Mouse (Mus musculus) liver, embryonic 13.5 days (tissue): ENCODE measurements around the gene Ethe1. TPM values are rescaled to one million over a fixed set of nuclear protein-coding genes. Genes with fewer than 3 reads are reported as not detected.

Experiments
- ATAC-seq: fragments of 200-750 bp; cut with Nextera tagmentation; 2 replicates; pipeline ENCODE4 v1.8.0; 2017; ENCODE audit warnings: low read depth, mild to moderate bottlenecking, moderate number of reproducible peaks, moderate library complexity
- DNase-seq: peaks from one replicate; pipeline ENCODE4 v3.0.0; 2022
- H3K27ac ChIP-seq: fragments of 300-500 bp; sonication (generic); 2 replicates; pipeline ENCODE4 v1.5.1; 2015; ENCODE audit warnings: moderate library complexity, mild to moderate bottlenecking, inconsistent platforms
- H3K27me3 ChIP-seq: fragments of 300-500 bp; sonication (generic); 2 replicates; pipeline ENCODE4 v1.6.1; 2015; ENCODE audit warnings: mild to moderate bottlenecking, inconsistent platforms
- H3K36me3 ChIP-seq: fragments of 300-500 bp; sonication (generic); 2 replicates; pipeline ENCODE4 v1.6.1; 2015; ENCODE audit warnings: mild to moderate bottlenecking, inconsistent platforms
- H3K4me1 ChIP-seq: fragments of 300-500 bp; sonication (generic); replicated peaks from 2 replicates; pipeline ENCODE4 v1.6.1; 2015; ENCODE audit warnings: inconsistent platforms
- H3K4me2 ChIP-seq: fragments of 300-500 bp; sonication (generic); 2 replicates; pipeline ENCODE4 v1.6.1; 2015; ENCODE audit warnings: inconsistent platforms, mild to moderate bottlenecking, moderate library complexity
- H3K4me3 ChIP-seq: fragments of 300-500 bp; sonication (generic); replicated peaks from 2 replicates; pipeline ENCODE4 v1.5.1; 2015; ENCODE audit warnings: mild to moderate bottlenecking, inconsistent platforms
- H3K9ac ChIP-seq: fragments of 300-500 bp; sonication (generic); 2 replicates; pipeline ENCODE4 v1.6.1; 2015; ENCODE audit warnings: mild to moderate bottlenecking, inconsistent platforms
- H3K9me3 ChIP-seq: fragments of 300-500 bp; sonication (generic); replicated peaks from 2 replicates; pipeline ENCODE4 v1.6.1; 2016; ENCODE audit warnings: inconsistent platforms
- WGBS: fragments of 180-500 bp; shearing (Covaris S2); methylation state at CpG from one replicate; pipeline ENCODE4 v1.1.7; 2015; ENCODE audit not compliant: insufficient replicate concordance; 5-methylcytosine and 5-hydroxymethylcytosine counted together
- polyA plus RNA-seq: library from polyadenylated mRNA; unstranded; fragments of >200 nt; fragmentation: Nextera tagmentation; extraction: Ambion mirVana; gene quantifications from 2 replicates; pipeline ENCODE4 v1.2.1, GENCODE M21; 2015

The Ethe1 gene
- polyA plus RNA-seq, 1 experiment from 2014 or later, result 21.5 TPM

DNA sequence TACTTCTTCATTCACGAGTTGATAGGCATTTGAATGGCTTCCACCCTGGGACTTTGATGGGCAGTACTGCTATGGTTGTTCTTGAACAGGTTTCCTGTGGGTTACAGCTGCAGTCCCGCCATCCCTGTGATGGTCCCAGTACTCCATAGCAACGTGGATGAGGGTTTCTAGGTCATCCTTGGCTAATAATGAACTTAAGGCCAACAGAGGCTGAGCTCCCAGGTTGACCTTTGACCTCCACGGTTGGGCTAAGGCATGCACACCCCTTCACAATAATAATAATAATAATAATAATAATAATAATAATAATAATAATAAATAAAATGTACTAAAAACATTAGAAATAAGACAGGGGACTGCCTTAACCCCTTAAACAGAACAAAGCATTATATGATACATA is 10.8 kb downstream of the Ethe1 start:
- Histone ChIP-seq H3K4me3 (no peak overlapping the region), H3K4me1 (peaks cover 41% of the 10 kb centered on the region), H3K27me3 (peaks cover 10% of the 10 kb centered on the region; the same call in 1 of the 2 replicates), H3K36me3 (no peaks in the 10 kb centered on the region), H3K4me2 (no peak overlapping the region), H3K9ac (no peak overlapping the region), H3K27ac (no peak overlapping the region), H3K9me3 (no peaks in the 10 kb centered on the region)
- no peak for ATAC-seq
- 49% methylated on average over 4 of the region's 4 CpGs for WGBS
- no peak for DNase-seq

- no peak for DNase-seq
- Histone ChIP-seq H3K36me3 (no peaks in the 10 kb centered on the region), H3K9me3 (no peaks in the 10 kb centered on the region), H3K4me3 (no peak overlapping the region), H3K4me2 (no peak overlapping the region), H3K9ac (no peak overlapping the region), H3K4me1 (peaks cover 29% of the 10 kb centered on the region), H3K27me3 (peaks cover 9% of the 10 kb centered on the region; the same call in 1 of the 2 replicates), H3K27ac (no peak overlapping the region; the same call in 1 of the 2 replicates)
- no peak for ATAC-seq
- 71% methylated on average over 15 of the region's 15 CpGs for WGBS
Observed at GRCm38 (mm10) chr7:24599211-24600067, 12.1 kb downstream of the Ethe1 start.

DNA sequence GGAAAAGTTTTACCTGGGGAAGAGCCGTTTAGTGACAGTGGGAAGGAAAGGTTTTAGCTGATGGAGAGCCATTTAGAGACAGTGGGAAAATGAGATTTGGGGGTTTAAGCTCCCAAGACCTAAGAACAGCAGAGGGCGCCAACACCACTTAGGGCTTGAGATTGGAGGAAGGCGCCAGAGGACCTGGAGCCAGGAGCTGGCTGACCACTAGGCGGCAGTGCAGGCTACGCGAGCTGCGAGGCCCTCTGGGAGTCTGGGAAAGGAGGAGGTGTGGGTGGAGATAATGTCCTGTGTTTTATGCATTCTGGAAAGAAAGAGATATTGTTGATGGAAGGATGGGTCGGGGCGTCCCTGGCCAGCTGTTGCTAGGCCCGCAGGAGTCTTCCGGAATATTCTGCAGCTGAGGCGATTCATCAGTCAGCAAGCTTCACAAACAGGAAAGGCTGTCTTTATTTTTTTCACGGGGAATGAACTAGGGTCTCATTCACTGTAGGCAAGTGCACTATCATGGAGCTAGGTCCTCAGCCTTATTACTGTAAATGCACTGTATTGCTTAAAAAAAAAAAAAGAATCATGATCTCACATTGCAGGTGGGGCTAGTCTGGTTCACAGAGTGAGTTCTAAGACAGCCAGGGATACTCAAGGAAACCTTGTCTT is 13.7 kb downstream of the Ethe1 start:
- DNase-seq (peak; percentile 84), ATAC-seq (peak; percentile 86)
- 5% methylated on average over 13 of the region's 13 CpGs for WGBS
- peak overlapping the region; percentile 41 for H3K4me2 ChIP-seq
- no peaks in the 10 kb centered on the region for H3K36me3 ChIP-seq
- no peaks in the 10 kb centered on the region for H3K9me3 ChIP-seq
- H3K9ac ChIP-seq, result no peak overlapping the region
- H3K4me1 ChIP-seq, result peaks cover 12% of the 10 kb centered on the region
- H3K27ac ChIP-seq, result no peak overlapping the region
- H3K27me3 ChIP-seq, result no peaks in the 10 kb centered on the region
- H3K4me3 ChIP-seq, result no peak overlapping the region

GRCm38 (mm10) chr7:24605561-24605960 is 18.2 kb downstream of the Ethe1 start:
- DNase-seq, result no peak
- peaks cover 6% of the 10 kb centered on the region for H3K27me3 ChIP-seq
- WGBS, result 75% methylated on average over 7 of the region's 7 CpGs
- H3K9me3 ChIP-seq, result no peaks in the 10 kb centered on the region
- no peak overlapping the region for H3K9ac ChIP-seq
- H3K4me3 ChIP-seq, result no peak overlapping the region
- ATAC-seq, result no peak
- no peaks in the 10 kb centered on the region for H3K36me3 ChIP-seq
- peaks cover 26% of the 10 kb centered on the region for H3K4me1 ChIP-seq
- H3K4me2 ChIP-seq, result no peak overlapping the region
- no peak overlapping the region for H3K27ac ChIP-seq

DNA sequence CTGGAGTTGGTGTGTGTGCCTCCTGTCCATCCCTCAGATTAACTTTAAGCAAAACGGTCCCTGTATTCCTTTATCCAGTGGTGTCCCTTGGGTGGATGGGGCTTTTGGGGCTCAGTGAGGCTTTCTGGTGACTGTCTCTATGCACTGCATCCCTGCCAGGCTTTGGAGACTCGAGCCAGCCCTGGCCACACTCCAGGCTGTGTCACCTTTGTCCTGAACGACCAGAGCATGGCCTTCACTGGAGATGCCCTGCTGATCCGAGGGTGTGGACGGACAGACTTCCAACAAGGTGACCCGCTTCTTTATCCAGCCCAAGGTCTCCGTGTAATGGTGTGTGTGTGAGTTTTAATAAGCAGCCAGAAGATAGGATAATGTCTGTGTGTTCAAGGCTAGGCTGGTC is 18.7 kb downstream of the Ethe1 start:
- 66% methylated on average over 7 of the region's 7 CpGs for WGBS
- DNase-seq (no peak), ATAC-seq (no peak)
- Histone ChIP-seq H3K36me3 (no peaks in the 10 kb centered on the region), H3K4me2 (no peak overlapping the region), H3K27ac (no peak overlapping the region), H3K4me3 (no peak overlapping the region), H3K27me3 (peaks cover 6% of the 10 kb centered on the region), H3K4me1 (peaks cover 30% of the 10 kb centered on the region), H3K9ac (no peak overlapping the region), H3K9me3 (no peaks in the 10 kb centered on the region)

DNA sequence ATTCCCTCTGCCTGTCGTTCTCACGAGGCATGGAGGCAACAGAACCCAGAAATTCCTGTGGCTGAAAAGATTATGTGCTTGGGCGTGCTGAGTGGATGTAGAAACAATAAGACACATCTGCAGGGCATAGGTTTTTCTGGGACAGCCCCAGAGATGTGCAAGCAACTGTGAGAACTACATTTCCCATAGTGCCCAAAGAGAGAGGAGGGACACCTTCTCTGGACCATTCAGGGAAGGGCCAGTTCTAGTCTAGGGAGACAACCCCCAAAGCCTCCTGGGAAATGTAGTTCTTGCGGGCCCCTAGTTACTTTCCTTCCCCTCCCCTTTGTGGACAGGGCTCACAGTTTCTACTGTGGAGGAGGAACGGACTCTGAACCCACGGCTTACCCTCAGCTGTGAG is 20.7 kb downstream of the Ethe1 start:
- Histone ChIP-seq H3K9me3 (no peaks in the 10 kb centered on the region), H3K4me2 (no peak overlapping the region), H3K4me3 (no peak overlapping the region), H3K27ac (no peak overlapping the region), H3K9ac (no peak overlapping the region), H3K36me3 (no peaks in the 10 kb centered on the region), H3K4me1 (peaks cover 39% of the 10 kb centered on the region), H3K27me3 (peaks cover 18% of the 10 kb centered on the region)
- ATAC-seq (peak; percentile 73), DNase-seq (peak; percentile 46)
- WGBS, result 27% methylated on average over 6 of the region's 6 CpGs

GRCm38 (mm10) chr7:24608561-24608960 is 21.2 kb downstream of the Ethe1 start:
- H3K4me3 ChIP-seq, result no peak overlapping the region
- no peaks in the 10 kb centered on the region for H3K36me3 ChIP-seq
- H3K27ac ChIP-seq, result no peak overlapping the region
- no peak overlapping the region for H3K9ac ChIP-seq
- H3K4me1 ChIP-seq, result peaks cover 39% of the 10 kb centered on the region
- WGBS, result 37% methylated on average over 8 of the region's 8 CpGs
- H3K4me2 ChIP-seq, result no peak overlapping the region
- no peak for ATAC-seq
- no peaks in the 10 kb centered on the region for H3K9me3 ChIP-seq
- H3K27me3 ChIP-seq, result peaks cover 24% of the 10 kb centered on the region
- no peak for DNase-seq

GRCm38 (mm10) chr7:24610144-24610878 is 23.0 kb downstream of the Ethe1 start, which contains the start of gene Phldb3:
Gene Phldb3, plus strand, starts transcription at chr7:24610763.
- DNase-seq, result peak; percentile 28
- 3% methylated on average over 26 of the region's 27 CpGs for WGBS
- H3K27ac ChIP-seq, result peak within 1 kb of the TSS; percentile 27; the same call in 1 of the 2 replicates

DNA sequence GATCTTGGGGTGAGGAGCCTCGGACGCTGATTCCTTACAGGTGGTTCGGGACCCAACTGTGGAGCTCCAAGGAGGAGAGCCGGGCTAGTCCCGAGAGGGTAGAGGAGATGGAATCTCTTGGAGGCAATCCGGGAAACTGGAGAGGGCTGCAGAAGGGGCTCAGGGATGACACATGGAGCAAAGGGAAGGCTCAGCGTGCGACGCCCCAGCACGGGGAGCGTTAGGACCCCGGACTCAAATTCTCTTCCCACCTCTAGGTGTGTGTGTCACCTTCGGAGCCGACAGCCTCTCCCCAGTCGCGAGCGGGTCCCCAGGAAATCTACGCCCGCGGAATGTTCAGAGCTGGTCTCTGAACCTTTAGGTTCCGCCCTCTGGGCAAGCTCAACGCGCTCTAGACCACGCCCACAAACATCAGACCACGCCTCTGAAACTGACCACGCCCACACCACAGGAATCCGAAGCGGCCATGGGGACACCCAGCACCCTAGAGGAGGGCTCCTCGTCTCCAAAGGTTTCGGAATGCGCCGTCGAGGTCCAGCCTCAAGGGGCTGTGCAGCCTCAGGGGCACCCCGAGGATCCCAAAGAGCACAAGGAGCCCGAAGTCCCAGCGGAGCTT is 23.6 kb downstream of the Ethe1 start:
- under 1% methylated on average over 36 of the region's 36 CpGs for WGBS
- DNase-seq, result peak; percentile 91

More at GRCm38 (mm10) chr7:24610144-24610878, 23.0 kb downstream of the Ethe1 start, which contains the start of gene Phldb3:
- Histone ChIP-seq H3K4me2 (peak within 1 kb of the TSS; percentile 97), H3K27me3 (peaks cover 24% of the 10 kb centered on the region), H3K4me1 (peaks cover 39% of the 10 kb centered on the region), H3K9me3 (no peaks in the 10 kb centered on the region), H3K4me3 (peak within 1 kb of the TSS; percentile 65), H3K9ac (peak within 1 kb of the TSS; percentile 70), H3K36me3 (no peaks in the 10 kb centered on the region)
- peak; percentile 40 for ATAC-seq

GRCm38 (mm10) chr7:24611709-24612108 is 24.4 kb downstream of the Ethe1 start:
- Histone ChIP-seq H3K4me2 (peak overlapping the region; percentile 97), H3K36me3 (no peaks in the 10 kb centered on the region), H3K9me3 (no peaks in the 10 kb centered on the region), H3K4me1 (peaks cover 42% of the 10 kb centered on the region), H3K27ac (no peak overlapping the region), H3K27me3 (peaks cover 24% of the 10 kb centered on the region), H3K4me3 (peak overlapping the region; percentile 65), H3K9ac (peak overlapping the region; percentile 66)
- no peak for DNase-seq
- WGBS, result 7% methylated on average over 7 of the region's 7 CpGs
- no peak for ATAC-seq

More for the DNA sequence above, 23.6 kb downstream of the Ethe1 start:
- peak; percentile 84 for ATAC-seq
- peak overlapping the region; percentile 27; the same call in 1 of the 2 replicates for H3K27ac ChIP-seq
- H3K4me2 ChIP-seq, result peak overlapping the region; percentile 97
- peak overlapping the region; percentile 70 for H3K9ac ChIP-seq
- H3K9me3 ChIP-seq, result no peaks in the 10 kb centered on the region
- H3K4me1 ChIP-seq, result peaks cover 39% of the 10 kb centered on the region
- no peaks in the 10 kb centered on the region for H3K36me3 ChIP-seq
- H3K27me3 ChIP-seq, result peaks cover 24% of the 10 kb centered on the region
- H3K4me3 ChIP-seq, result peak overlapping the region; percentile 65
